Mouse (Mus musculus): ENCODE measurements around the gene Cdadc1. TPM values are rescaled to one million over a fixed set of nuclear protein-coding genes. Genes with fewer than 3 reads are reported as not detected.

Gene Cdadc1
- polyA plus RNA-seq, 1 experiment, result 29.8 TPM

GRCm38 (mm10) chr14:59551956-59552355 is 45.8 kb downstream of the Cdadc1 start:
- H3K27ac ChIP-seq (ENCODE audit: insufficient read depth, low read length), result no peak overlapping the region
- TF ChIP-seq POLR2A (IDR thresholded peaks at IDR 0.05; ENCODE audit: extremely low read depth, insufficient read depth, low read length), result no peak
- no peak for TF ChIP-seq CTCF (IDR thresholded peaks at IDR 0.05; ENCODE audit: extremely low read depth, insufficient read depth, low read length)

GRCm38 (mm10) chr14:59550841-59551240 is 46.9 kb downstream of the Cdadc1 start:
- Histone ChIP-seq H3K27ac (ENCODE audit: insufficient read depth, low read length) (no peak overlapping the region), H3K4me3 (ENCODE audit: insufficient read depth, low read length) (no peak overlapping the region), H3K4me1 (ENCODE audit: control insufficient read depth, insufficient read depth, low read length) (no peaks in the 10 kb centered on the region)
- no peak for TF ChIP-seq CTCF (IDR thresholded peaks at IDR 0.05; ENCODE audit: extremely low read depth, insufficient read depth, low read length)
- no peak for TF ChIP-seq POLR2A (IDR thresholded peaks at IDR 0.05; ENCODE audit: extremely low read depth, insufficient read depth, low read length)

More at GRCm38 (mm10) chr14:59551956-59552355, 45.8 kb downstream of the Cdadc1 start:
- Histone ChIP-seq H3K4me1 (ENCODE audit: control insufficient read depth, insufficient read depth, low read length) (no peaks in the 10 kb centered on the region), H3K4me3 (ENCODE audit: insufficient read depth, low read length) (no peak overlapping the region)

GRCm38 (mm10) chr14:59549106-59549505 is 48.7 kb downstream of the Cdadc1 start:
- Histone ChIP-seq H3K4me3 (ENCODE audit: insufficient read depth, low read length) (no peak overlapping the region), H3K4me1 (ENCODE audit: control insufficient read depth, insufficient read depth, low read length) (no peaks in the 10 kb centered on the region), H3K27ac (ENCODE audit: insufficient read depth, low read length) (no peak overlapping the region)
- no peak for TF ChIP-seq POLR2A (IDR thresholded peaks at IDR 0.05; ENCODE audit: extremely low read depth, insufficient read depth, low read length)
- no peak for TF ChIP-seq CTCF (IDR thresholded peaks at IDR 0.05; ENCODE audit: extremely low read depth, insufficient read depth, low read length)

- H3K4me1 ChIP-seq (ENCODE audit: control insufficient read depth, insufficient read depth, low read length), result no peaks in the 10 kb centered on the region
- H3K27ac ChIP-seq (ENCODE audit: insufficient read depth, low read length), result no peak overlapping the region
- H3K4me3 ChIP-seq (ENCODE audit: insufficient read depth, low read length), result no peak overlapping the region
- TF ChIP-seq CTCF (IDR thresholded peaks at IDR 0.05; ENCODE audit: extremely low read depth, insufficient read depth, low read length) (no peak), POLR2A (IDR thresholded peaks at IDR 0.05; ENCODE audit: extremely low read depth, insufficient read depth, low read length) (no peak)
Measured at GRCm38 (mm10) chr14:59548532-59548931, 49.2 kb downstream of the Cdadc1 start.

GRCm38 (mm10) chr14:59547530-59547929 is 50.2 kb downstream of the Cdadc1 start:
- Histone ChIP-seq H3K27ac (ENCODE audit: insufficient read depth, low read length) (no peak overlapping the region), H3K4me3 (ENCODE audit: insufficient read depth, low read length) (no peak overlapping the region), H3K4me1 (ENCODE audit: control insufficient read depth, insufficient read depth, low read length) (no peaks in the 10 kb centered on the region)
- TF ChIP-seq POLR2A (IDR thresholded peaks at IDR 0.05; ENCODE audit: extremely low read depth, insufficient read depth, low read length) (no peak), CTCF (IDR thresholded peaks at IDR 0.05; ENCODE audit: extremely low read depth, insufficient read depth, low read length) (no peak)

- Histone ChIP-seq H3K4me3 (ENCODE audit: insufficient read depth, low read length) (no peak overlapping the region), H3K27ac (ENCODE audit: insufficient read depth, low read length) (no peak overlapping the region), H3K4me1 (ENCODE audit: control insufficient read depth, insufficient read depth, low read length) (no peaks in the 10 kb centered on the region)
- no peak for TF ChIP-seq CTCF (IDR thresholded peaks at IDR 0.05; ENCODE audit: extremely low read depth, insufficient read depth, low read length)
- no peak for TF ChIP-seq POLR2A (IDR thresholded peaks at IDR 0.05; ENCODE audit: extremely low read depth, insufficient read depth, low read length)
Measured at GRCm38 (mm10) chr14:59546162-59546880, 51.4 kb downstream of the Cdadc1 start.

GRCm38 (mm10) chr14:59543956-59544355 is 53.8 kb downstream of the Cdadc1 start:
- no peak for TF ChIP-seq CTCF (IDR thresholded peaks at IDR 0.05; ENCODE audit: extremely low read depth, insufficient read depth, low read length)
- TF ChIP-seq POLR2A (IDR thresholded peaks at IDR 0.05; ENCODE audit: extremely low read depth, insufficient read depth, low read length), result no peak
- Histone ChIP-seq H3K4me3 (ENCODE audit: insufficient read depth, low read length) (no peak overlapping the region), H3K4me1 (ENCODE audit: control insufficient read depth, insufficient read depth, low read length) (no peaks in the 10 kb centered on the region), H3K27ac (ENCODE audit: insufficient read depth, low read length) (no peak overlapping the region)

- Histone ChIP-seq H3K4me1 (ENCODE audit: control insufficient read depth, insufficient read depth, low read length) (no peaks in the 10 kb centered on the region), H3K27ac (ENCODE audit: insufficient read depth, low read length) (no peak overlapping the region), H3K4me3 (ENCODE audit: insufficient read depth, low read length) (no peak overlapping the region)
- TF ChIP-seq POLR2A (IDR thresholded peaks at IDR 0.05; ENCODE audit: extremely low read depth, insufficient read depth, low read length) (no peak), CTCF (IDR thresholded peaks at IDR 0.05; ENCODE audit: extremely low read depth, insufficient read depth, low read length) (no peak)
Measured at GRCm38 (mm10) chr14:59543158-59543826, 54.5 kb downstream of the Cdadc1 start.

GRCm38 (mm10) chr14:59540761-59541160 is 57.0 kb downstream of the Cdadc1 start:
- H3K27ac ChIP-seq (ENCODE audit: insufficient read depth, low read length), result no peak overlapping the region
- H3K4me1 ChIP-seq (ENCODE audit: control insufficient read depth, insufficient read depth, low read length), result no peaks in the 10 kb centered on the region
- no peak overlapping the region for H3K4me3 ChIP-seq (ENCODE audit: insufficient read depth, low read length)
- TF ChIP-seq CTCF (IDR thresholded peaks at IDR 0.05; ENCODE audit: extremely low read depth, insufficient read depth, low read length), result no peak
- TF ChIP-seq POLR2A (IDR thresholded peaks at IDR 0.05; ENCODE audit: extremely low read depth, insufficient read depth, low read length), result no peak

- Histone ChIP-seq H3K4me1 (ENCODE audit: control insufficient read depth, insufficient read depth, low read length) (no peaks in the 10 kb centered on the region), H3K27ac (ENCODE audit: insufficient read depth, low read length) (no peak overlapping the region), H3K4me3 (ENCODE audit: insufficient read depth, low read length) (no peak overlapping the region)
- TF ChIP-seq CTCF (IDR thresholded peaks at IDR 0.05; ENCODE audit: extremely low read depth, insufficient read depth, low read length), result no peak
- no peak for TF ChIP-seq POLR2A (IDR thresholded peaks at IDR 0.05; ENCODE audit: extremely low read depth, insufficient read depth, low read length)
Measured at GRCm38 (mm10) chr14:59540230-59540629, 57.5 kb downstream of the Cdadc1 start.
